Mouse (Mus musculus) intestine, postnatal 0 days (tissue): ENCODE data around the gene Fam72a. TPM values are rescaled to one million over a fixed set of nuclear protein-coding genes. Genes with fewer than 3 reads are reported as not detected.

Experiments used
- ATAC-seq: fragments of 200-750 bp; cut with Nextera tagmentation; 2 replicates; pipeline ENCODE4 v1.8.0; 2017; ENCODE audit warnings: mild to moderate bottlenecking, moderate TSS enrichment, moderate library complexity
- H3K27ac ChIP-seq: fragments of 300-500 bp; sonication (generic); 2 replicates; pipeline ENCODE4 v1.5.1; 2014; ENCODE audit warnings: mild to moderate bottlenecking, low read depth, low read length, moderate library complexity
- H3K27me3 ChIP-seq: fragments of 300-500 bp; sonication (generic); replicated peaks from 2 replicates; pipeline ENCODE4 v1.6.1; 2014; ENCODE audit warnings: low read length, mixed read lengths; ENCODE audit not compliant: control insufficient read depth, insufficient read depth
- H3K36me3 ChIP-seq: fragments of 300-500 bp; sonication (generic); 2 replicates; pipeline ENCODE4 v1.6.1; 2014; ENCODE audit warnings: mild to moderate bottlenecking, moderate library complexity; ENCODE audit not compliant: control insufficient read depth, insufficient read depth
- H3K4me1 ChIP-seq: fragments of 300-500 bp; sonication (generic); replicated peaks from 2 replicates; pipeline ENCODE4 v1.6.1; 2014; ENCODE audit warnings: antibody characterized with exemption, low read length, mixed read lengths; ENCODE audit not compliant: control insufficient read depth, insufficient read depth
- H3K4me2 ChIP-seq: fragments of 300-500 bp; sonication (generic); replicated peaks from 2 replicates; pipeline ENCODE4 v1.6.1; 2014; ENCODE audit warnings: low read depth, mild to moderate bottlenecking, moderate library complexity
- H3K4me3 ChIP-seq: fragments of 300-500 bp; sonication (generic); 2 replicates; pipeline ENCODE4 v1.5.1; 2014; ENCODE audit warnings: low read depth, low read length
- H3K9ac ChIP-seq: fragments of 300-500 bp; sonication (generic); 2 replicates; pipeline ENCODE4 v1.6.1; 2014; ENCODE audit warnings: mild to moderate bottlenecking, low read depth, low read length
- H3K9me3 ChIP-seq: fragments of 300-500 bp; sonication (generic); 2 replicates; pipeline ENCODE4 v1.6.1; 2016; ENCODE audit warnings: mixed run types; ENCODE audit not compliant: control insufficient read depth
- CTCF ChIP-seq: sonication (generic); IDR thresholded peaks from 2 replicates; pipeline ENCODE4 v1.5.1; 2016; ENCODE audit warnings: low read depth, mild to moderate bottlenecking, control low read depth, antibody characterized with exemption, moderate library complexity
- WGBS: fragments of 180-500 bp; shearing (Covaris S2); extraction: QIAGEN DNeasy Blood & Tissue Kit; methylation state at CpG from one replicate; pipeline ENCODE4 v1.1.7; 2014; 5-methylcytosine and 5-hydroxymethylcytosine counted together
- polyA plus RNA-seq: library from polyadenylated mRNA; unstranded; fragments of >200 nt; fragmentation: Nextera tagmentation; extraction: Ambion mirVana; gene quantifications from 2 replicates; pipeline ENCODE4 v1.2.1, GENCODE M21; 2015

Gene Fam72a
- 0.86 and 1.1 TPM in 2 replicates for polyA plus RNA-seq

GRCm38 (mm10) chr1:131527281-131528080 is at the start of gene Fam72a, which contains the start of gene Srgap2:
Fam72a (plus strand) TSS chr1:131527903.
Srgap2 (minus strand) TSS chr1:131527352.
- whole genome bisulfite sequencing = under 1% methylated on average over 44 of the region's 44 CpGs
- Histone ChIP-seq H3K27ac (peak within 1 kb of the TSS; percentile 88), H3K36me3 (no peaks in the 10 kb centered on the region), H3K4me3 (peak within 1 kb of the TSS; percentile 76), H3K9me3 (no peaks in the 10 kb centered on the region), H3K9ac (peak within 1 kb of the TSS; percentile 74), H3K27me3 (no peaks in the 10 kb centered on the region), H3K4me2 (peak within 1 kb of the TSS; percentile 100), H3K4me1 (no peaks in the 10 kb centered on the region; the same call in 1 of the 2 replicates)
- ATAC-seq = peak; percentile 98
- no peak for TF ChIP-seq CTCF

DNA sequence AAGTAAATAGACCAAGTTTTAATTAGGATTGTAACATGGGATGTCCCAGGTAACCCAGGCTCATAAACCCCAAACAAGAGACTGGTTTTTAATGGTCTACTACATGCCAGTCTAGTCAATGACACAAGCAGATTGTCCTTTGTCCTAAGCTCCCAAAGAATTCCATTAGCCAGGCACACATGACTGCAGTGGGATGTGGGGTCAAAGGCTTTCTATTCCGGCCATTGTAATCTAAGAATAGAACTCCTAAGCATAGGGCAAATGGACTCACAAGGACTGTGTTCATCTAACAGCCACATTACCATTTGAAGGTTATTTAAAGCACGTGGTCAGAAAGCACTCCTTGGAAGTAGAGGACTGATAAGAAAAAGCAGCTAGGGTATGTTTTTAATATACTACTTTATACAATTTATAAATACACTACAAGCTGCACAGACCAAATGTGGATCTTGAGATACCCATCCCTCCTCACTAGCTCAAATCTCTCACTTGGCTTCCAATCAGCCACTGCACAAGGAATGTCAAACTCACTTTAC is 48.9 kb upstream of the Fam72a start:
- no peak for TF ChIP-seq CTCF
- Histone ChIP-seq H3K9me3 (no peaks in the 10 kb centered on the region), H3K9ac (no peak overlapping the region), H3K4me3 (no peak overlapping the region), H3K4me2 (no peak overlapping the region), H3K27ac (no peak overlapping the region), H3K27me3 (no peaks in the 10 kb centered on the region), H3K4me1 (no peaks in the 10 kb centered on the region), H3K36me3 (no peaks in the 10 kb centered on the region)
- WGBS = 51% methylated on average over 2 of the region's 2 CpGs
- no peak for ATAC-seq

GRCm38 (mm10) chr1:131481391-131481790 is 46.3 kb upstream of the Fam72a start:
- Histone ChIP-seq H3K27ac (no peak overlapping the region), H3K9me3 (no peaks in the 10 kb centered on the region), H3K36me3 (no peaks in the 10 kb centered on the region), H3K4me3 (no peak overlapping the region), H3K9ac (no peak overlapping the region), H3K4me2 (no peak overlapping the region), H3K27me3 (no peaks in the 10 kb centered on the region), H3K4me1 (no peaks in the 10 kb centered on the region)
- no peak for ATAC-seq
- TF ChIP-seq CTCF = no peak

- Histone ChIP-seq H3K27me3 (no peaks in the 10 kb centered on the region), H3K36me3 (no peaks in the 10 kb centered on the region), H3K4me1 (no peaks in the 10 kb centered on the region), H3K4me2 (no peak overlapping the region), H3K4me3 (no peak overlapping the region), H3K9me3 (no peaks in the 10 kb centered on the region), H3K9ac (no peak overlapping the region), H3K27ac (no peak overlapping the region)
- TF ChIP-seq CTCF = no peak
- ATAC-seq = no peak
- 81% methylated on average over 3 of the region's 3 CpGs for WGBS
These were observed 45.5 kb upstream of the Fam72a start for GRCm38 (mm10) chr1:131482242-131482641.

- Histone ChIP-seq H3K27ac (no peak overlapping the region), H3K36me3 (no peaks in the 10 kb centered on the region), H3K9me3 (no peaks in the 10 kb centered on the region), H3K4me2 (no peak overlapping the region), H3K27me3 (no peaks in the 10 kb centered on the region), H3K4me3 (no peak overlapping the region), H3K4me1 (no peaks in the 10 kb centered on the region), H3K9ac (no peak overlapping the region)
- 70% methylated on average over 5 of the region's 5 CpGs for WGBS
- no peak for ATAC-seq
- TF ChIP-seq CTCF = no peak
These were observed 41.4 kb upstream of the Fam72a start for GRCm38 (mm10) chr1:131486094-131486850.

- no peaks in the 10 kb centered on the region for H3K27me3 ChIP-seq
- H3K4me1 ChIP-seq = no peaks in the 10 kb centered on the region
- H3K9ac ChIP-seq = no peak overlapping the region
- no peaks in the 10 kb centered on the region for H3K9me3 ChIP-seq
- no peak for ATAC-seq
- TF ChIP-seq CTCF = no peak
- 90% methylated on average over 3 of the region's 3 CpGs for WGBS
- H3K4me2 ChIP-seq = no peak overlapping the region
- no peak overlapping the region for H3K4me3 ChIP-seq
- H3K36me3 ChIP-seq = no peaks in the 10 kb centered on the region
- H3K27ac ChIP-seq = no peak overlapping the region
These were observed 38.4 kb upstream of the Fam72a start for GRCm38 (mm10) chr1:131489312-131489711.
